Mouse (Mus musculus) heart, postnatal 0 days (tissue): ENCODE data around the gene Cars.

ENCODE experiments used
- CTCF ChIP-seq: IDR thresholded peaks from 2 replicates; pipeline ENCODE4 v1.5.1; 2016; ENCODE audit warnings: antibody characterized with exemption, control low read depth, low read depth
- EP300 ChIP-seq: IDR thresholded peaks from 2 replicates; pipeline ENCODE4 v1.6.1; 2016; ENCODE audit warnings: antibody characterized with exemption, low read depth

GRCm38 (mm10) chr7:143636674-143637073, 36.8 kb upstream of the Cars start:
- no peak for TF ChIP-seq CTCF
- TF ChIP-seq EP300 = no peak
